Mouse (Mus musculus) thymus, adult 2 months (tissue): ENCODE measurements around the gene Pcp4l1. TPM values are rescaled to one million over a fixed set of nuclear protein-coding genes. Genes with fewer than 3 reads are reported as not detected.

Source experiments
- DNase-seq: peaks from one replicate; pipeline ENCODE4 v3.0.0; 2021
- H3K27ac ChIP-seq: fragments of 200-500 bp; 2 replicates; pipeline ENCODE4 v1.5.1; 2012; ENCODE audit warnings: low read length, control low read depth; ENCODE audit not compliant: control insufficient read depth, insufficient read depth
- H3K27me3 ChIP-seq: fragments of 200-500 bp; 2 replicates; pipeline ENCODE4 v1.6.1; 2012; ENCODE audit warnings: mild to moderate bottlenecking, low read length, moderate library complexity, mixed read lengths; ENCODE audit not compliant: control insufficient read depth, insufficient read depth
- H3K36me3 ChIP-seq: fragments of 200-500 bp; 2 replicates; pipeline ENCODE4 v1.6.1; 2012; ENCODE audit warnings: mild to moderate bottlenecking, low read length, moderate library complexity; ENCODE audit not compliant: control insufficient read depth, insufficient read depth
- H3K4me1 ChIP-seq: fragments of 200-500 bp; replicated peaks from 2 replicates; pipeline ENCODE4 v1.6.1; 2012; ENCODE audit warnings: low read length; ENCODE audit not compliant: control insufficient read depth, insufficient read depth
- H3K4me3 ChIP-seq: fragments of 200-500 bp; 2 replicates; pipeline ENCODE4 v1.5.1; 2012; ENCODE audit warnings: mild to moderate bottlenecking, low read length, control low read depth, moderate library complexity; ENCODE audit not compliant: control insufficient read depth, insufficient read depth
- CTCF ChIP-seq: fragments of 200-500 bp; IDR thresholded peaks from 2 replicates; pipeline ENCODE4 v1.5.1; 2012; ENCODE audit warnings: mild to moderate bottlenecking, control low read depth, low read length, moderate library complexity, borderline replicate concordance; ENCODE audit not compliant: control insufficient read depth, poor library complexity, insufficient read depth; ENCODE audit errors: extremely low read depth
- POLR2A ChIP-seq: fragments of 200-500 bp; IDR thresholded peaks from 2 replicates; pipeline ENCODE4 v1.6.1; 2012; ENCODE audit warnings: mild to moderate bottlenecking, low read length, control low read depth, moderate library complexity; ENCODE audit not compliant: control insufficient read depth, poor library complexity, insufficient read depth; ENCODE audit errors: extremely low read depth
- WGBS: fragments of 180-500 bp; shearing (Covaris S2); methylation state at CpG from one replicate; pipeline ENCODE4 v1.1.7; 2018; 5-methylcytosine and 5-hydroxymethylcytosine counted together
- polyA plus RNA-seq: library from polyadenylated mRNA; depleted of rRNA; stranded (reverse); fragments of >200 nt; gene quantifications from 2 replicates; pipeline ENCODE4 v1.2.3, GENCODE M21; 2012

Pcp4l1 gene
- polyA plus RNA-seq, 1 experiment, result 7.3 TPM

DNA sequence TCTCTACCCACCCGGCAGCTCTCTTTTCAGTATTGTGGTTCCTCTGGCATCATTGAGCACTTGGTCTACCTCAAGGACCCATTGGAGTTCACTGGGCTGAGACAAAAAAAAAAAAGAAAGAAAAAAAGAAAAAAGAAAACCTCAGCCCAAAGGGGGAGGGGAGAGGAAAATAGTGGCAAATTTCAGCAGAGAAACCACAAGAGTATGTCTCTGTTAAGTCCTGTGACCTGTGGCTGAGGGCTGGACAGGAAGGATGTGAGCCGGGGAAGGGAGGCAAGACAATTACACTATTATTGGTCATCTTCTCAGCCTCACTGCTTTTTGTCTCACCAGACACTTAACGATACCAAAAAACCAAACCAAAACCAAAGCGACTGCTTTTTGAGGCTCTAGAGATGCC is 35.8 kb upstream of the Pcp4l1 start:
- TF ChIP-seq CTCF (no peak), POLR2A (no peak)
- H3K27me3 ChIP-seq, result no peaks in the 10 kb centered on the region
- WGBS, result 7% methylated on average over 4 of the region's 4 CpGs
- H3K4me3 ChIP-seq, result no peak overlapping the region
- H3K36me3 ChIP-seq, result peaks cover 27% of the 10 kb centered on the region
- H3K4me1 ChIP-seq, result peaks cover 4% of the 10 kb centered on the region; the same call in 1 of the 2 replicates
- no peak overlapping the region for H3K27ac ChIP-seq
- no peak for DNase-seq

GRCm38 (mm10) chr1:171230215-171230614 is 34.1 kb upstream of the Pcp4l1 start:
- Histone ChIP-seq H3K36me3 (peaks cover 11% of the 10 kb centered on the region), H3K4me1 (peaks cover 4% of the 10 kb centered on the region; the same call in 1 of the 2 replicates)

DNA sequence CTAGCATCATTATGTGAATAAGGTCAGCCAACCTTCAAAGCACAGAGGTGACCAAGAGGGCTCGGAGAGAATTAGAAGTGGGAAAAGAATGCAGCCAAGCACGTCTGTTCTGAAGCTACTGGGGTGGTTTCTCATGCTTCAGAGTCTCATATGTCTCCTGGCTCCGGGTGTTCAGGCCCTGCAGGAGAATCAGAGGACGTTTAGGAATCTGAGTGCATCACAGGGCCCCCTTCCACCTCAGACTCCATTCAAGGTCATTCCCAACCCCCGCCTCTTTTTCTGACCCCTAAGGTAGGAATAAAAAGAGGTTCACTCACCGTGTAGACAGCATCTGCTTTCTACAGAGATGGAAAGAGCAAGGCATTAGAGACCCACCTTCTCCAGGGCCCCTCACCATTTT is 33.7 kb upstream of the Pcp4l1 start:
- TF ChIP-seq POLR2A (no peak), CTCF (no peak)
- Histone ChIP-seq H3K4me1 (peaks cover 4% of the 10 kb centered on the region; the same call in 1 of the 2 replicates), H3K36me3 (peaks cover 7% of the 10 kb centered on the region), H3K4me3 (no peak overlapping the region), H3K27ac (no peak overlapping the region), H3K27me3 (no peaks in the 10 kb centered on the region)
- 92% methylated on average over 6 of the region's 6 CpGs for WGBS
- DNase-seq, result no peak

More at GRCm38 (mm10) chr1:171230215-171230614, 34.1 kb upstream of the Pcp4l1 start:
- H3K27me3 ChIP-seq, result no peaks in the 10 kb centered on the region
- DNase-seq, result no peak
- TF ChIP-seq POLR2A (no peak), CTCF (no peak)
- H3K27ac ChIP-seq, result no peak overlapping the region
- no peak overlapping the region for H3K4me3 ChIP-seq
- WGBS, result 94% methylated on average over 3 of the region's 3 CpGs

DNA sequence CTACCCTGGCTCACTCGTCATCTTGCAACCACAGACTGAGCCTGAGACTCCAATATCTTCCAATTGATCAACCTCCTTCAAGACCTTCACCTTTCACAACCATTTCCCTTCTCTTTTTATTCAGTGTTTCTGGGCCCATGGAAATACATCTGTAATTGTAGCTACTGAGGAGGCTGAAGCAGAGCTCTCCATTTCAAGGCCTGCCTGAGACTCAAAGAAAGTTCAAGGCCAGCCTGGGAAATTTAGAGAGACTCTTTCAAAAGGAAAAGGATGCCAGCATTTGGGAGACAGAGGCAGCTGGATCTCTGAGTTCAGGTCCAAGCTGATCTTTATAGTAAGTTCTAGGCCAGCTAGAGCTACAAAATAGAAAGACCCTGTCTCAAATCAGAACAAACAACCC is 31.8 kb upstream of the Pcp4l1 start:
- Histone ChIP-seq H3K27me3 (no peaks in the 10 kb centered on the region), H3K4me3 (no peak overlapping the region), H3K27ac (no peak overlapping the region), H3K4me1 (peaks cover 2% of the 10 kb centered on the region; the same call in 1 of the 2 replicates), H3K36me3 (no peaks in the 10 kb centered on the region)
- TF ChIP-seq POLR2A (no peak), CTCF (no peak)
- 91% methylated on average over 1 of the region's 1 CpGs for WGBS
- DNase-seq, result no peak

- DNase-seq, result no peak
- Histone ChIP-seq H3K27me3 (no peaks in the 10 kb centered on the region), H3K36me3 (no peaks in the 10 kb centered on the region), H3K27ac (no peak overlapping the region), H3K4me1 (peaks cover 4% of the 10 kb centered on the region), H3K4me3 (no peak overlapping the region)
- WGBS, result 51% methylated on average over 4 of the region's 4 CpGs
- TF ChIP-seq CTCF, result no peak
- TF ChIP-seq POLR2A, result no peak
These were observed 30.7 kb upstream of the Pcp4l1 start for GRCm38 (mm10) chr1:171226780-171227179.

DNA sequence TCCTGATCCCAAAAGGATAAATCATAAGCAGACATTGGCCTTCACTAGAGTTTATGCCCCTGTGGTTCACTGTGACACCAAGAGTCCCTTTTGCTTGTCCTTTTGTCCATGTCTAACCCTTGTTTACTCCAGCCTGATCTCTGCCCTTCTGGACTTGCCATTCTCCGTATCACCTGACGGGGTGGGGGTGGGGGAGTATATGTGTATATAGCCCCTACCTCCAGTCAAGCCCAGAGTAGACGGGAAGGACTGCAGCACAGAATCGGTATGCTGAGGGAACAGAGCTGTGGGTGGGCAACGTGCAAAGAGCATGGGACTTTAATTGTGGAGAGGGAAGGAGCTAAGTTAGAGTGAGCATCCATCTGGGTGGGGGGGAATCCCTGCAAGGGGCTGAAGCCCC is 28.8 kb upstream of the Pcp4l1 start, which contains the start of gene Apoa2:
TSS of gene Apoa2 (plus strand) at position 198 of the 400 bp plus-strand sequence.
- Histone ChIP-seq H3K36me3 (no peaks in the 10 kb centered on the region), H3K4me3 (no peak within 1 kb of the TSS), H3K27ac (no peak within 1 kb of the TSS), H3K27me3 (no peaks in the 10 kb centered on the region), H3K4me1 (peaks cover 13% of the 10 kb centered on the region)
- no peak for DNase-seq
- TF ChIP-seq POLR2A (no peak), CTCF (no peak)
- WGBS, result 95% methylated on average over 5 of the region's 5 CpGs

DNA sequence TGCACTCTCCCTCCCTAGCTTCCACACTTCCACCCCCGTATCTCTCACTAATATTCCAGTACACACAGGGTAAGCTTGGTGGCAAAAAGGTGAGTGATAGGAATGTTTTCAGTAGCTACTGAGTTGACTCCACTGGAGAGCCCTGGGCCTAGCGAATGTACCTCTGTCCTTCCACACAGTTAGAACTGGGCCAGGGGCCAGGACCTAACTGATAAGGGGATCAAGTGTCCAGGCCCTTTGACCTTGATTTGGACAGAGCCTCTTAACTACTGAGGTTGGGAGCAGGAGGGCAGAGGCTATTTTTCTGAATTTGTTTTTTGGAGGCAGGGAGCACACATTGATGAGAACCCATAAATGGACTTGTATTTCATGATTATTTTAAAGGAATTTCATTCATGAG is 27.7 kb upstream of the Pcp4l1 start:
- no peak for TF ChIP-seq CTCF
- no peak for TF ChIP-seq POLR2A

More for the DNA sequence above, 27.7 kb upstream of the Pcp4l1 start:
- peaks cover 13% of the 10 kb centered on the region for H3K4me1 ChIP-seq
- 100% methylated on average over 2 of the region's 2 CpGs for WGBS
- H3K27me3 ChIP-seq, result no peaks in the 10 kb centered on the region
- H3K4me3 ChIP-seq, result no peak overlapping the region
- H3K27ac ChIP-seq, result no peak overlapping the region
- H3K36me3 ChIP-seq, result no peaks in the 10 kb centered on the region
- no peak for DNase-seq
